Mouse (Mus musculus) adrenal gland, adult 18-20 months (tissue): ENCODE data around the gene Olfr463. TPM values are rescaled to one million over a fixed set of nuclear protein-coding genes. Genes with fewer than 3 reads are reported as not detected.
A peak's percentile ranks its signal among the peaks of the same experiment; 100 is the strongest.
"Not testable (repeated sequence)": the region's sequence is repeated elsewhere in the genome, so short reads cannot be mapped to it uniquely, and the experiment has no call there.

Experiments used
- DNase-seq, 2 experiments: peaks; one replicate each; pipeline ENCODE4 v3.0.0; 2021 to 2022; ENCODE audit warnings: low spot score in 2 of 2
- long read RNA-seq, 2 experiments: library from polyadenylated mRNA; stranded (forward); transcript quantifications; one replicate each; pipeline ENCODE4 v2.0.0; 2021
- total RNA-seq, 2 experiments: library from RNA; stranded (reverse); gene quantifications; 1 replicate in 1 of 2; 2 replicates in 1 of 2; pipeline ENCODE4 v1.2.3; 2021

Olfr463 gene
- total RNA-seq, result not detected
- long read RNA-seq, experiment 1, result 0 reads
- long read RNA-seq, experiment 2, result 0 reads

GRCm38 (mm10) chr11:87897287-87897686 is at the start of gene Olfr463:
Olfr463 (minus strand) TSS chr11:87897387.
- no peak for DNase-seq

GRCm38 (mm10) chr11:87935467-87935866 is 38.3 kb upstream of the Olfr463 start:
- no peak for DNase-seq

- no peak for DNase-seq
Observed at GRCm38 (mm10) chr11:87933731-87934130, 36.5 kb upstream of the Olfr463 start.

GRCm38 (mm10) chr11:87930348-87930747 is 33.2 kb upstream of the Olfr463 start:
- no peak for DNase-seq

GRCm38 (mm10) chr11:87920966-87921365 is 23.8 kb upstream of the Olfr463 start, which contains the start of gene Olfr464:
Olfr464 (minus strand) TSS chr11:87920967.
- DNase-seq, result no peak

GRCm38 (mm10) chr11:87920301-87920700 is 23.1 kb upstream of the Olfr463 start:
- no peak for DNase-seq

GRCm38 (mm10) chr11:87916005-87916404 is 18.8 kb upstream of the Olfr463 start:
- DNase-seq, result no peak

GRCm38 (mm10) chr11:87904331-87904730 is 7.1 kb upstream of the Olfr463 start:
- no peak for DNase-seq

- DNase-seq, result no peak
Observed at GRCm38 (mm10) chr11:87892168-87892567, 5.0 kb downstream of the Olfr463 start, which contains the start of gene Olfr462. Olfr462 (minus strand) TSS chr11:87892268.

GRCm38 (mm10) chr11:87884856-87885255 is 12.3 kb downstream of the Olfr463 start:
- DNase-seq, result no peak

GRCm38 (mm10) chr11:87883493-87883892 is 13.7 kb downstream of the Olfr463 start:
- DNase-seq, result no peak

- no peak for DNase-seq
Observed at GRCm38 (mm10) chr11:87881714-87882113, 15.5 kb downstream of the Olfr463 start.

GRCm38 (mm10) chr11:87879826-87880225 is 17.4 kb downstream of the Olfr463 start:
- no peak for DNase-seq

- DNase-seq, result no peak
Observed at GRCm38 (mm10) chr11:87875436-87875835, 21.8 kb downstream of the Olfr463 start, which contains the start of gene Epx. Epx (minus strand) TSS chr11:87875536.

GRCm38 (mm10) chr11:87871766-87872165 is 25.4 kb downstream of the Olfr463 start:
- DNase-seq, result no peak

GRCm38 (mm10) chr11:87870096-87870495 is 27.1 kb downstream of the Olfr463 start:
- no peak for DNase-seq

- DNase-seq, result not testable (repeated sequence)
Observed at GRCm38 (mm10) chr11:87866891-87867290, 30.3 kb downstream of the Olfr463 start.

- DNase-seq, result no peak
Observed at GRCm38 (mm10) chr11:87862805-87863204, 34.4 kb downstream of the Olfr463 start.

GRCm38 (mm10) chr11:87860426-87860825 is 36.8 kb downstream of the Olfr463 start:
- DNase-seq, result no peak

GRCm38 (mm10) chr11:87859273-87859672 is 37.9 kb downstream of the Olfr463 start:
- DNase-seq, result no peak

GRCm38 (mm10) chr11:87854550-87854949 is 42.6 kb downstream of the Olfr463 start:
- no peak for DNase-seq

- DNase-seq, result peak in 1 of 2 experiments; percentile 11
Observed at GRCm38 (mm10) chr11:87853597-87853954, 43.6 kb downstream of the Olfr463 start.
